Mouse (Mus musculus) left cerebral cortex, postnatal 14 days (tissue): ENCODE results near the gene Ttn. TPM values are rescaled to one million over a fixed set of nuclear protein-coding genes. Genes with fewer than 3 reads are reported as not detected.

Experiments
- DNase-seq, 2 experiments: peaks; one replicate each; pipeline ENCODE4 v3.0.0; 2021 to 2022; ENCODE audit warnings: low spot score in 2 of 2, mixed read lengths in 1 of 2
- intact Hi-C: fragments of 180-260 bp; cut with DNase I; formaldehyde crosslinking; loops from one replicate; pipeline ENCODE4 v1.15.1; 2025
- total RNA-seq, 2 experiments: library from RNA; stranded (reverse); gene quantifications; 2 replicates each; pipeline ENCODE4 v1.2.3; 2021

Gene Ttn
- total RNA-seq, 2 experiments from 2014 or later: 0.64 to 1.8 TPM

- no peak for DNase-seq
- intact Hi-C loops: no loop called here
Measured at GRCm38 (mm10) chr2:76881406-76881805, 100.9 kb downstream of the Ttn start.

GRCm38 (mm10) chr2:76875587-76875986, 106.8 kb downstream of the Ttn start:
- DNase-seq: no peak
- intact Hi-C loops: no loop called here

GRCm38 (mm10) chr2:76866928-76867327, 115.4 kb downstream of the Ttn start:
- intact Hi-C loops: no loop called here
- peak; percentile 30 to 43 for DNase-seq

GRCm38 (mm10) chr2:76865497-76865896, 116.8 kb downstream of the Ttn start:
- intact Hi-C loops: no loop called here
- no peak for DNase-seq

- no peak for DNase-seq
- intact Hi-C loops: no loop called here
Measured at GRCm38 (mm10) chr2:76861327-76861726, 121.0 kb downstream of the Ttn start.

GRCm38 (mm10) chr2:76850066-76850465, 132.3 kb downstream of the Ttn start:
- intact Hi-C loops: no loop called here
- DNase-seq: no peak

GRCm38 (mm10) chr2:76843162-76843561, 139.2 kb downstream of the Ttn start:
- intact Hi-C loops: no loop called here
- no peak for DNase-seq

- intact Hi-C loops: no loop called here
- DNase-seq: no peak
Measured at GRCm38 (mm10) chr2:76820472-76820871, 161.9 kb downstream of the Ttn start.

GRCm38 (mm10) chr2:76817796-76818195, 164.6 kb downstream of the Ttn start:
- DNase-seq: no peak
- intact Hi-C loops: no loop called here

GRCm38 (mm10) chr2:76814048-76814817, 168.1 kb downstream of the Ttn start:
- DNase-seq: no peak
- intact Hi-C loops: no loop called here

- intact Hi-C loops: no loop called here
- DNase-seq: no peak
Measured at GRCm38 (mm10) chr2:76811160-76811559, 171.2 kb downstream of the Ttn start.

- intact Hi-C loops: no loop called here
- DNase-seq: no peak
Measured at GRCm38 (mm10) chr2:76808334-76808733, 174.0 kb downstream of the Ttn start.

GRCm38 (mm10) chr2:76807284-76807683, 175.1 kb downstream of the Ttn start:
- no peak for DNase-seq
- intact Hi-C loops: no loop called here

- intact Hi-C loops: no loop called here
Measured at GRCm38 (mm10) chr2:76806861-76807260, 175.5 kb downstream of the Ttn start.

GRCm38 (mm10) chr2:76806376-76806775, 176.0 kb downstream of the Ttn start:
- intact Hi-C loops: no loop called here
- DNase-seq: no peak

More at GRCm38 (mm10) chr2:76806861-76807260, 175.5 kb downstream of the Ttn start:
- no peak for DNase-seq

- intact Hi-C loops: no loop called here
- DNase-seq: no peak
Measured at GRCm38 (mm10) chr2:76805191-76805892, 177.0 kb downstream of the Ttn start.

GRCm38 (mm10) chr2:76784171-76784570, 198.2 kb downstream of the Ttn start:
- no peak for DNase-seq
- intact Hi-C loops: no loop called here

GRCm38 (mm10) chr2:76780792-76781191, 201.6 kb downstream of the Ttn start:
- intact Hi-C loops: no loop called here

GRCm38 (mm10) chr2:76769831-76770230, 212.5 kb downstream of the Ttn start:
- no peak for DNase-seq
- intact Hi-C loops: no loop called here

More at GRCm38 (mm10) chr2:76780792-76781191, 201.6 kb downstream of the Ttn start:
- DNase-seq: no peak

GRCm38 (mm10) chr2:76767231-76767630, 215.1 kb downstream of the Ttn start:
- intact Hi-C loops: no loop called here
- DNase-seq: no peak

- intact Hi-C loops: no loop called here
- no peak for DNase-seq
Measured at GRCm38 (mm10) chr2:76764526-76764925, 217.8 kb downstream of the Ttn start.
